Mouse (Mus musculus) layer of hippocampus, postnatal 10 days (tissue): ENCODE measurements around the gene 3100002H09Rik. TPM values are rescaled to one million over a fixed set of nuclear protein-coding genes. Genes with fewer than 3 reads are reported as not detected.
A peak's percentile ranks its signal among the peaks of the same experiment; 100 is the strongest.

Experiments used
- DNase-seq, 2 experiments: peaks; one replicate each; pipeline ENCODE4 v3.0.0; 2021; ENCODE audit warnings: low spot score in 2 of 2
- long read RNA-seq: library from polyadenylated mRNA; stranded (forward); transcript quantifications from one replicate; pipeline ENCODE4 v2.0.0, GENCODE M21; 2023
- total RNA-seq, 2 experiments: library from RNA; stranded (reverse); gene quantifications; 2 replicates each; pipeline ENCODE4 v1.2.3; 2021

3100002H09Rik gene
- 1 to 10 TPM in 1 of 2 experiments, under 1 TPM in 1; 0.94 to 1.7 TPM for total RNA-seq
- long read RNA-seq = 0 reads

DNA sequence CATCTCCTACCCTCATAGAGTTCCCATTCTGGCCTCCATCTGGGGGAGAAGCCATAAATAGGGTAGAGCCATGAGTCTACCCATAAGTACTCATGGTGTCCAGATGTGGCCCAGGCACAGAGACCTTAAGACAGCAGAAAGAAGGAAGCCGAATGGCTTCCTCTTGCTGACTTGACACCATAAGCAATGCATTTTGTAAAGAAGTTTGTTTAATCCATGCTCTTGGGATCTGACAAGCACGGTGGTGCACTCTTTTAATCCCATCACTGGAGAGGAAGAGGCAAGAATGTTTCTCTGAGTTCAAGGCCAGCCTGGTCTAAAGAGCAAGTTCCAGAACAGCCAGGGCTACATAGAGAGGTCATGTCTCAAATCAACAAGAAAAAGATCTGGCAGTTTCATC is at the start of gene 3100002H09Rik:
TSS of gene 3100002H09Rik (minus strand) at position 101 of the 400 bp plus-strand sequence.
- no peak for DNase-seq

DNA sequence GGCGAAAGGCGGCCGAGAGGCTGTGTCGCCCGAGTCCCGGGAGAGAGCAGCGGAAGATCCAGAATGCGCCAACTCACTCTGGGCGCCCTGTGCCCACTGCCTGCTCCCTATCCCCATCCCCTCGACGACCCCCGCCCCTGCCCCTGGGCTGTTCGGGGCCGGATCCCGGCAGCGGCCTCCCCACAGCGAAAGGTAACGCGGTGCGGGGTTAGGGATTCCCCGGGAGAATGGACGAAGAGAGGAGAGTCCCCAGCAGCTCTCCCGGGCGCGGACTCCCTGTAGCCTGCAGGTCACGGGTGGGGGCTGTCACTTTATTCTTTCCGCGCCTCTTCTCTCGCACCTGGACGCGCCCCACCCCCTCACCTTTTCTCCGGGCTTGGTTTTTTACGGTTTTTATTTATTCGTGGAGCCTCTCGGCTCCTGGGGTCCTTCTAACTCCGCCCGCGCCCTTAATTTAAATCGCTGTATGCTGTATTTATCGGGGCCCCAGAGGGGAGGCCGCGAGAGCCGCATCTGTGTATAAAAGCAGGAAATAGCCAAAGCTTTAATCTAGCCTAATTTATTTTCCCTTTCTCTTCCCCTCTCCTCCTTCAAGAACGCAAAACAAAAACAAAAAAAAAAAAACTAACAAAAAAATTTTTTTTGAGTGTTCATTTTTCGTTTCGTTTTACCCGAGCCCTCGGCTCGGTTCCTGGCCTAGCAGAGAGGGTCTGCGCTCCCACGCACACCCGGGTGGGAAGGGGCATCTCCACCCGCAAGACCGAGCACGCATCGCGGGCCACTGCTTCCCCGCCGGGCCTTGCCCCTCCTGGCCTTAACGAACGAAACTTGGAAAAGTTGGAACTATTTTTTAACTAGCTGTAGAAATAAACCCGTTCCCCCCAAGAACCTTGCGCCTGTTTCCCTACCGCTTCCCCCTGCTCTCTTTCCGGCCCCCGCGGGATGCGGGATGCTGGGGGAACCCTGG is 48.9 kb upstream of the 3100002H09Rik start:
- DNase-seq = no peak

- no peak for DNase-seq
Measured at GRCm38 (mm10) chr4:124658412-124658851, 47.8 kb upstream of the 3100002H09Rik start.

DNA sequence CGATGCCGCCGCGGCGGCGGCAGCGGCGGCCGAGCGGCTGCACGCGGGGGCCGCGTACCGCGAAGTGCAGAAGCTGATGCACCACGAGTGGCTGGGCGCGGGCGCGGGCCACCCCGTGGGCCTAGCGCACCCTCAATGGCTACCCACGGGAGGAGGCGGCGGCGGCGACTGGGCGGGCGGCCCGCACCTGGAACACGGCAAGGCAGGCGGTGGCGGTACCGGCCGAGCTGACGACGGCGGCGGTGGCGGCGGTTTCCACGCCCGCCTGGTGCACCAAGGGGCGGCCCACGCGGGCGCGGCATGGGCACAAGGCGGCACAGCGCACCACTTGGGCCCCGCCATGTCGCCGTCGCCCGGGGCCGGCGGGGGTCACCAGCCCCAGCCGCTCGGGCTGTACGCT is 47.2 kb upstream of the 3100002H09Rik start:
- peak in 1 of 2 experiments; percentile 51 for DNase-seq

DNA sequence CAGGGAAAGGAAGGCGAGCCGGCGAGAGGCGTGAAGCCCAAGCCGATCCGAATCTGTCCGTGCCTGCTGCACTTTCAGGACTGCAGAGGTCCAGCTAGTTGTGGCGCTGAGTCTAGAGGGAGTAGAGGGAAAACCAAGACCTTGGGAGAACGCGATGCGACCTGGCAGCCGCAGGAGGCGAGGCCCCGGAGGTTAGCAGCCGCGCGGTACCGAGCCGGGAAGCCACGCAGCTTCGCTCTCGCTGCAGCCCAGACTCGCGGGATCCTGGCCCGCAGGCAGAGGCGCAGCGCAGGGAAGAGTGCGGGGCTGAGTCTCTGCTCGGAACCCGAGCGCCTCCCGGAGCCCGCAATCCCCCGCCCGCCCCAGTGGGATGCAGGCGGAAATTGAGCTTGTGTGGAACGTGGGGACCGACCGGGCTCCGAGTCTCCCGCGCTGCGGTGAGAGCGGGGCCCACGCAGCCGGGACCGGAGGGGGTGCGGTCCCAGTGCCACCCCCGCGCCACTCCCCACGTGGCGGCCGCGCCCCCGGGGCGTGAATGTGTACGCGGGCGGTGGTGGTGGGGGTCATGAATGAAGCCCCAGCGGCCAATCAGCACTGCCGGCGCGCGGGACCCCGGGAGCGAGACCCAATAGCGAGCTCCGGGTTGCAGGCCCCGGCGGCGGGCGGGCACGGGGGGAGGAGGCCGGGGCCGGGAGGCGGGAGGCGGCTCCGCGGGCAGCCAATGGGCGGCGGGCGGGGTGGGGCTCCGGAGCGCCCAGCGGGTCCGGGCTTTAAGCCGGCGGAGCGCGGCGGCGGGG is 46.4 kb upstream of the 3100002H09Rik start:
- peak; percentile 79 to 88 for DNase-seq

GRCm38 (mm10) chr4:124656518-124656853 is 45.9 kb upstream of the 3100002H09Rik start, which contains the start of gene Pou3f1:
TSS of gene Pou3f1 (plus strand) at chr4:124656807.
- DNase-seq = no peak

DNA sequence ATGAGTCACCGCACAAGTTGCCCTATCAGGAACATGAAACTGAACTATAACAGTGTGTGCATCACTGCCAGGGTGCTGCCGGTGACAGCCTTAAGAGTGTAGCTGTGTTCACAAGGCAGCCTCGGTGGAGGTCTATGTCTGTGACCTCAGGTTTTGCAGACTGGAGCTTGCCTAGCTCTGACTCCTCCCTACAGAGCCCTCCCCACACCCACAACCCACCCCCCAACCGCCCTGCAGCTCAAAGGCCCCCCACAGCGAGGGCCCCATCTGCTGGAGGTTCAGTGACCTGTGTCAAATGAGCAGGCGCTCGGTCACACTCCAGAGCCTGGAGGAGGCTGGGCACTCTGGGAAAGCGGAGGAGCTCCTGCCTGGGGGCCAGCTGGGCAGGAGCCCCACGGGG is 42.3 kb upstream of the 3100002H09Rik start:
- DNase-seq = no peak

DNA sequence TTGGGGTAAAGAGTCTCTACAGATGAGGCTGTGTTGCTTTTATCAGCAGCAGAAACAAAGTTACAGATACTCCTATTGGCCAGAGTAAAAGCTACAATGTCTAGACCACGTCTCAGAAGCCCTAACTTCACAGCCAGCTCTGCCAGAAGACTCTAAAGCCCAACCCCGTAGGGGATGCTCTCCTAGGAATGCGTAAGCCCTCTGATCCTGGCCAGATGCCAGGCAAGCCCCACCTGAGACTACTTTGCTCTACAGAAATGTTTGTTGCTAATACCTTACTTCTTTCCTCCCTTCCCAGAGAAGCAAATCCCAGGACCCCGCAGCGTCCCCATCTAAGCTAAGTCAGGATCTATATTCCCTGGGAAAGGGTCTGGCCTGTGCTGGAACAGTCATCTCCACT is 37.3 kb upstream of the 3100002H09Rik start:
- no peak for DNase-seq

DNA sequence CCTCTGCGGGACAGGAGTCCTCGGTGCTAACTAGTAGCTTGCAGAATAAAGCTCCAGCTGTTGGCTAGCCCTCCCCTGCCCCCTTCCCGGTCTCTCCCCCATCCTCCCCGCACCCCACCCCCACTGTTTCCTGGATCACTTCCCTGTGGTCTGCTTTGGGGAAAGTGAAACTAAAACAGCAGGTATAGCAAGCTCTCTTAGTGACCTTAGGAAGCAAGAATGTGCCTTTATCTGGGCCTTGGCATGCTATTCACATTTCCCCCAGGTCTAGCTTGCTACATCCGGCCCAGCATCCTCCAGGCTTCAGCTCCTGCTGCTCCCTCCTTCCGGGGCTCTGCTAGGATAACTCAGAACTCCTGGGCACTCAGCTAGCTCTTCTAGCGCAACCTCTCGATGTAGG is 36.0 kb upstream of the 3100002H09Rik start:
- DNase-seq = no peak

DNA sequence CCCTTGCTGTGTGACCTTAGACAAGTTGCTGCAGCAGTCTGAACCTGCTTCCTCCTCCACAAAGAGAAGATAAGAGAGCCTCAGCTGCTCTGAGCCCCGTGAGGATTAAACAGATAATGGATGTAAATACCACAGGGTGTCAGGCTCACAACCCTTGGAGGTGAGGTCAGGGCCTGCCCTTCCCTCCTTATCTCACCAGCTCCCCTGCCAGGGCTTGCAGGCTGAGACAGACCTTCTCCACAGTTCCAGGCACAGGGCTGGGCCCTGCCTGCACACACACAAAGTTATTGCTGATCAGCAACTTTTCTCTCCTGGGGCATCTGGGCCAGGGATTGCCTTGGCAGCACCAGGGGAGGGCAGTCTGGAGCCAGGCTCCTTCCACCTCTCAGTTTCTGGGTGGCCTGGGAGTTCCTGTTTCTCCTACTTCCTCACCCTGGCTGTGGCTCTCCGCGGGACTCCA is 34.4 kb upstream of the 3100002H09Rik start:
- no peak for DNase-seq

GRCm38 (mm10) chr4:124643859-124644258 is 33.3 kb upstream of the 3100002H09Rik start:
- no peak for DNase-seq

DNA sequence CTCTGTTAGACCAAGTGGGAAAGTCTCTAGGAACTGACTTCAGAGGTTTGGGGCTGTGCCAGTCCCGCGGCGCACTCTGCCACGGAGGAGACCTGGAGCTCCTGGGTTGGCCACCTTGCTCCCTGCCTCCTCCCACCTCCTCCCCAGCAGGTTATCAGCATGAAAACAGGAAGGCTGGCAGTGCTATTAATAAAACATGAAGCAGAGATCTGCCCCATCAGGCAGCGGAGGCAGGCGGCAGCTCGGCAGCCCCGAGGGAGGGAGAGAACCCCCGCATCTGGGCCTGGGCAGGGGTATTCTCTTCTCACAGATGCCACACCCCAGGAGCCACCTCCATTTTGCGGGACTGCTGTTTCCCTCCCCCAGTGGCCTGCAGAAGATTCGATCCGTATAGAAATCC is 29.1 kb upstream of the 3100002H09Rik start:
- DNase-seq = no peak

GRCm38 (mm10) chr4:124633281-124633680 is 22.7 kb upstream of the 3100002H09Rik start:
- DNase-seq = no peak

DNA sequence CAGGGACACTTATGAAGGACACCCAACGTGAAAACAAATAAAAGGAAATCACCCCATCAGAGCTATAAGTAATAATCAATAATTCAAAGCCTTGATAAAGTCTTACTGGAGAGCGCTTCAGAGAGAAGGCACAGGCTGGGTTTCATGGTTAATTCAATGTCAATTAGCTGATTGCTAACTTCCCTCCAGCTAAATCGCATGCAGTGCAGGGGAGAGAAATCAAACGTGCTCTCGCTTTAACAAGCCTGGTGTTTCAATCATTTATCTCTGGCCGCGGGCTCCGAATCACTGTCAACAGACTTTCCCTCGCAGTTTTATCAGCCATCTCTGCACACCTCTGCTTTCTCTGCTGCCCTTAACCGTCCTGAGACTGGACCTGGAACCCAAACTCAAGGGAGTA is 22.3 kb upstream of the 3100002H09Rik start:
- no peak for DNase-seq

DNA sequence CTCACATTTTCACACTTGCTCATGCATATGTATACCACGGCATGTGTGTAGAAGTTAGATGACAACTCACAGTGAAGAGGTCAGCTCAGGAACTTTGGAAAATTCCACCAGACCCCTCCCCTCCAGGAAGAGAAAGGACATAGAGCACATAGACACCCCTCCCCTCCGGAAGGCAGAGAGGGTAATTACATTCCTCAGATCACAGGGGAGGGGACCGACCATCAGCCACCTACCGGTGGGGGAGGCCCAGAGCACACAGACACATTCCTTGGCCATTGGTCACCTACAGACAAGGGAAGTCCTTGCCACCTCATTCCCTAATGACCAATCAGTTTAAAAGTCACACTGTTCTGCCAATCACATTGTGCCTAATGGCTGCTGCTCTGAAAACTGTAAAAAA is 20.9 kb upstream of the 3100002H09Rik start:
- no peak for DNase-seq

DNA sequence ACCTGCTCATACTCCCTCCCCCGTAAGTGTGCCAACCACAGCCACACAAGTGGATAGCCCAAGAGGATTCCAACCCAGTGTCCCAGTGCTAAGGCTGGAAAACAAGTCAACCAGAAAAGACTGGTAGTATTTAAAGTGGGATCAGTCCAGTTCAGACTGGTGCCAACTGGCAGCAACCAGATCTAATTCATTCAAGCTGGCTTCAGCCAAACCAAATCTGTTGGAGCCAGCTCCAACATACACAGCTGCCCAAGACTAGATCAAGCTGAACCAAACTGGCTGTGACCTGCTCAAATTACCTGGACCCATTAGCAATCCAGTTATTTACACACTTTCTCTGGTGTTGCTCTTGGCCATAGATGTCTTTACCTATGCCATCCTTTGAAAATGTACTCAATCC is 16.2 kb upstream of the 3100002H09Rik start:
- DNase-seq = no peak

DNA sequence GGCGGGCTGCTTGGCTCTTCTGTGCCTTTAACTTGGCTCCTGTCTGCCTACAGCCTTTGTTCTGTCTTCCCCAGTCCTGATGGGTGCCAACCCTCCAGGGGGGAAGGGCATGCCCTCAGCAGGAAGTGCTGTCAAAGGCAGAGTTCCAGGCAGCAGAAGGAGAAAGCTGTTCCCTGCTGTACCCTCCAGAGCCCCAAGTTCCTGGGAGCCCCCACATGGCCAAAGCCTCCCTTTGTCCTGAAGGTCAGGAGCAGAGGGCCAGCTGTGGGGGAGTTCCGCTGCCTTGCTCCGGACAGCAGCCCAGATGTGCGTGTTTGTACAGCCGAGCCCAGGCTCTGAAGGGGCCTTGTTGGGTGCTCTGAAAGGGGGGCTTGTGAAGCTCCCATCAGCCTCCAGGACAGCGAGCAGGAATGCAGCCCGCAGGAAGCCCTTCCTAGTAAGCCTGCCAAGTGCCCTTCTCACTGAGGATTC is 13.5 kb upstream of the 3100002H09Rik start:
- peak; percentile 44 to 58 for DNase-seq

- DNase-seq = no peak
Measured at GRCm38 (mm10) chr4:124622566-124622965, 12.0 kb upstream of the 3100002H09Rik start.

GRCm38 (mm10) chr4:124621406-124621805 is 10.8 kb upstream of the 3100002H09Rik start:
- no peak for DNase-seq

DNA sequence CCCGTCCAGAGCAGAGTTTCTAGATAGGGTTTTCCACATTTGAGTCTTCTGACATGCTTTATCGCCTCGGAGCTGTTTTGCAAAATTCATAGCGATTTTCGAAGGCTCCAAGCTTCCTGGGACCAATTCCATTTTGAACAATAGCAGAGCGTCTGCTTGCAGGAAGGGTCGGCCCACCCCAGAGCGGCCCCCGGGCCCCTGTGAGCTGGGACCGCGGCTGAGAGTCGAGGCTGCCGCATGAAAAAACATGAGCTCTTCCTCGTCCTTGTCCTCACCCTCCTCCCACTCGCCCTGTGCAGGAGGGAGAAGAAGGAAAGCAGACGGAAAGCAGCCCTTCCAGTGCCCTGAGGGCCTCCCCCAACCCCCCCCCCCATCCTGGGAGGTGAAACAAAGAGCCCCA is 8.0 kb upstream of the 3100002H09Rik start:
- no peak for DNase-seq

- no peak for DNase-seq
Measured at GRCm38 (mm10) chr4:124616636-124617035, 6.0 kb upstream of the 3100002H09Rik start.

- no peak for DNase-seq
Measured at GRCm38 (mm10) chr4:124615986-124616385, 5.4 kb upstream of the 3100002H09Rik start.
